Mouse (Mus musculus): ENCODE measurements at regions not wholly inside any gene's neighbourhood (a gene's known extent, or its start where the extent isn't known, plus 50 kb on each side); places are given as distances from the start of the nearest gene placed in this dataset.

DNA sequence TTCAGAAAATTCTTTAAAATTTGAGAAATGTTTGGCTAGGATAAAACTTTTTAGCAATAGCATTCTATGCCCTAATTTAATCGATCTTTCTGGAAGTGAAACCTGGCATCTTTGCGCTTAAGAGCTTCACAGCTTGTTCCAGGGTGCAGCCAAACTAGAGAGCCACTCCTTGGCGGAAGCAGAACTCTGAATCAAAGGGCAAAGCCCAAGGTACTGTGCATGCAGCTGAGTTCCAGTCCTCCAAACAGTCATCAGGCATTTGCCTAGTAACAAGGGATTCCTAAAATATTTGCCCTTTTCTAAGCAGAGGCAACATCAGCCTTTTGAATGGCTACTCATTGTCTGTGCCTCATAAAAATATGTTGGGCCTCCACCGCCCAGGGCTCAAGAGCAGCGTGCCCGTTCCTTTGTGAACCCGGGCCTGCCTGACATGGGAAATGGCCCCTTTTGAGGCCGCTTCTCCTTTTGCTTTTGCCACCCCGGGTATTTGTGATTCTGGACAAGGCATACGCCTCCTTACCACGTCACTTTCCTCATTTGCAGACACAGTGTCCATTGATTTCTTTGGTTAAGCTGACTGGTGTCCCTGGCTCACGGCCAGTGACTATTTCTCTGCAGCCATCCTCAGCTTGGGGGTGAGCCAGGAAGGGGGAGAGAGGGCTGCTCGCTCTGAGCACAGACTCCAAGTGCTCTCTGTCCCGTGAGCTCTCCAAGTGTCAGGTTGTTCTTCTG is 402.2 kb upstream of the Smim15 start:
- no peak for DNase-seq (ENCODE audit: extremely low read depth, low read depth)

DNA sequence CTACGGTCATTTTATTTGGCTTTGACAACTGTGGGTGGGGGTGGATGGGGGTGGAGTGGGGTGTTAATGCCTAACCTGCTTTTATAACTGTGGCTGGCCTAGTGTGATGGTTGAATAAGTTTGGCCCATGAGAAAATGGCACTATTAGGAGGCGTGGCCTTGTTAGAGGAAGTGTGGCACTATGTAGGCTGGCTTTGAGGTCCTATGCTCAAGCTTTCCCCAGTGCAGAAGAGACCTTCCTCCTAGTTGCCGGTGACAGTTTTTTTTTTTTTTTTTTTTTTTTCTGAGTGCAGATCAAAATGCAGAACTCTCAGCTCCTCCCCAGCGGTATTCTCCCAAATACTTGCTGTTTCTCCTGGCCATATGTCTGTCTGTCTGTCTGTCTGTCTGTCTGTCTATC is 404.6 kb upstream of the Smim15 start:
- DNase-seq (ENCODE audit: extremely low read depth, low read depth), result peak; percentile 72

DNA sequence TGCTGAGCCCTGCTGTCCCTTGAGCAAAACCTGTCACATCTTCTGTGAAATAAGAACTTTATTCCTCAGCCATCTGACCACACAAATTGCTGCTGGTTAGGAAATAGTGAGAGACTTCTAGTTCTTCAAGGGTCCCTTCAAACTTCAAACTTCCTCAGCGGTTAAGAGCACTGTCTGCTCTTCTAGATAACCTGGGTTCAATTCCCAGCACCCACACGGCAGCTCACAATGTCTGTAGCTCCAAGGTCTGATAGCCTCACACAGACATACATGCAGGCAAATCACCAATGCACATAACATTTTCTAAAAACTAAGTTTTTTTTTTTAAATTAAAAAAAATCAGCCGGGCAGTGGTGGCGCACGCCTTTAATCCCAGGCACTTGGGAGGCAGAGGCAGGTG is 407.0 kb upstream of the Smim15 start:
- DNase-seq (ENCODE audit: extremely low read depth, low read depth), result peak; percentile 32

DNA sequence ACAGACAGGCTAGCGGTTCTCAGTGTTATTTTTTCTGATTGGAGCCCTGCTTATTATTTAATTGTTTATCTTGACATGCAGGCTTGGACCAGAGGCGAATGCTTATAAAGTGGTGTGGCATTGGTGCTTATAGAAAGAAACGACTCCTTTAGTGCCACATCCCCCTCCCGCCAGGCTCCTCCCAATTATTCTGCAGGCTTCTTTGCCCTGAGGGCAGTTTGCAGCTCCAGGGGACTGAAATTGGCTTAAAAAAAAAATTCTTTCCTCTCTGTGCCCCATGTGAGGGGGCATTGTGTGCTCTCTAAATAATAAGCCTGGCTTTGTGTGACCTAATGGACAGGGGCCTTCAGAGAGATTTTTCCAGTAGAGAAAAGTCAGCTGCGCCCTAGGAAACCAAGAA is 409.1 kb upstream of the Smim15 start:
- DNase-seq (ENCODE audit: extremely low read depth, low read depth), result no peak

DNA sequence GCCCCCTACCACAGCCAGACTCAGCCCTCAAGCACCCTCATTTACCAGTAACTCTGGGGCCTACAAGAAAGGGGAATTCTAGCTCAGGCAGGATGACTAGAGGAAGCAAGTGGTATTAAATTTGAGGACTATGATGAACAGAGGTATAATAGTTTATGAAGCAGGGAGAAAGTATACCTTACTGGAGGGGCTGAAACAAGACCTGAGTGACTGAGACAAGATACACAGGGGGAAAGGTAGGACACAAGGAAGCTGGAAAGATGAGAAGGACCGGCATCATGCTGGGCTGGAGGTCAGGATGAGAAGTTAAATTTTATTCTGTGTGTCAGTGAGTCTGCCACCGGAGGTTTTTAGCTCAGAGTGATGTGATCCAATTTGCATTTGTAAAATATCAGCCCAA is 417.2 kb upstream of the Smim15 start:
- no peak for DNase-seq (ENCODE audit: extremely low read depth, low read depth)

DNA sequence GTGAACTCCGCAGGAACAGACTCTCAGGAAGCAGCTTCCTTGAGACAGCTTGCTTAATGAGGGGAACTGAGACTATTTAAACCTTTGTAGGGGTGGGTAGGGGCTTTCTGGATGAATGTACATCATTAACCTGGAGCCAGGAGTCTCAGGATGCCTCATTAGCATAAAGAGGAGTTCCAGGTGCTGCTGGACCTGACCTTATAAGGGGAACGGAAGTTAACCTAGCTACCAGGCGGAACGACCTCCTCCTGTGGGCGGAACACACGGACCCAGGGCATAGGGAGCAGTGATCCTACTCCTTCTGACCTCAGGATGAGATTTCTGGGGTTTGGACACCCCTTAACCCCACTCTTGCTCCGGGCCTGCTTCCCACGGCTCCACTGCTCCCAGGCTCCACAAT is 417.6 kb upstream of the Smim15 start:
- no peak for DNase-seq (ENCODE audit: extremely low read depth, low read depth)

DNA sequence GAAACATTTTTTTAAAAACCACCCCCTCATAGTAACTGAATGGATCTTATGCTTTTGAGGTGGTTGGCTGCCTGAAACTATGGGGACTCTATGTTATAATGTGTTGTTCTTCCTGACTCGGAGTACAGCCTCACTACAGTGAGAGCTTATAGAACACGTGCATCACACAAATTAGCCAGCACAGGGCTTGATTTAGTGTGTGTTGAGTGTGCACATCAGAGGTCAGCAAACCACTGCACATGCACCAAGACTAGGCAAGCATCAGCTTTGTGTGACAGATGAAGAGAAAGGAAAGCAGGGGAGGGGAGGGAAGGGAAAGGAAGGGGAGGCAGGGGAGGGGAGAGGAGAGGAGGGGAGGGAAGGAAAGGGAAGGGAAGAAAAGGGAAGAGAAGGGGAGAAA is 422.9 kb upstream of the Smim15 start:
- DNase-seq (ENCODE audit: extremely low read depth, low read depth), result no peak

DNA sequence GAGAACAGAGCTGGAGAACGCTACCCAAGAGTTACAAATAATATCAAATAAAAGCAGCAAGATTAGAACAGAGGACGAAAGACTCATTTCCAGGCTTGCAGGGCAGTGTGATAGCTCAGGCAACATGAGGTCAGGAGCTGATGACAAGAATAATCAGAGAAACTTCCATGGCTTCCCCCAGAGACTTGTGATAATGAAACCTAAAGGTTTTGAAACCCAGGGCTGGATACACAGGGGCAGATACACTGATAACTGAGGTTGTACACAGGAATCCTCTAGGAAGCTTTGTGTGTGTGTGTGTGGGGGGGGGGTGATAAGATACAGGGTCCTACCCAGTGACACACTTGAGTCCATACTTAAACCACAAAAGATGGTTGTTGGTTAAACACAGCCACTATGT is 423.4 kb upstream of the Smim15 start:
- DNase-seq (ENCODE audit: extremely low read depth, low read depth), result no peak

DNA sequence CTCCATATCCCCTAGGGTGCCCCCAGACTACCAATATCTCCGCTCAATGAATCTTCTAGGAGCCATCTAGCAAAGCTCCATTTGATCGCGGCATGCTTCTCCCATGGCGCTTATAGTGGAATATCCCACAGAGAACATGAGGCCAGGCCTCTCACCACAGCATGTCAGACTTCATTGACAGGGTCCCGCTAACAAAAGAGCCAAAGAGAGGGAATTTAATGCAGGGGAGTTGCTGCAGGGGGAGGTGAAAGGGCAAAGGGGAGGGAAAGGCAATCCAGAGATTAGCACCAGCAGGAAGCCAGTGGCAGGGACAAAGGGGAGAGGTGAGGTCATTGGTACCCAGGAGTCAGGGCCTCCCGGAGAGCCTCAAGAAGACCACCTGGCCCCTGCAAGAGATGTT is 424.0 kb upstream of the Smim15 start:
- no peak for DNase-seq (ENCODE audit: extremely low read depth, low read depth)

DNA sequence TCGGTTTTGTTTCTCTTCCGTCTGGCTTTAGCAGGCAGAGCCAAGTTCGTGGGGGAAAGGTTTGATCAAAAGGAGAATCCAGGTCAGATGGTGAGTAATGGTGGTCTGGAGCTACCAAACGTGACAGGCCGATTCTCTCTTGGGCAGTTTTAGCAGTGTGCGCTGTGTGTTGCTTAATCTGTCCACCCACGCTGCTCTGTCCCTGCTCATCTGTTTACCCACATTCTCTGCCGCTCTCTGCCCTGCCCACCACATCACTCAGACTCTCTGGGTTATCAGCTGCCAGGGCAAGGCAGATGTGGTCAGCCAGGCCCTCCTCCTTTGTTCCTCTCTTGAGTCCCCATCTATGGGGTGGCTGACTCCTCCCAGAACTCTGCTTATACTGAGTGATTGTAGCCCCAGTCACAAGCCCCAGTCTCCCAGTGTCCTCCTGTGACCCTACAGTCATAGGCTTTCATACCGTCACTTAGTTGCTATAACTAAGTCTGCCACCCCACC is 424.8 kb upstream of the Smim15 start:
- DNase-seq (ENCODE audit: extremely low read depth, low read depth), result peak; percentile 39

DNA sequence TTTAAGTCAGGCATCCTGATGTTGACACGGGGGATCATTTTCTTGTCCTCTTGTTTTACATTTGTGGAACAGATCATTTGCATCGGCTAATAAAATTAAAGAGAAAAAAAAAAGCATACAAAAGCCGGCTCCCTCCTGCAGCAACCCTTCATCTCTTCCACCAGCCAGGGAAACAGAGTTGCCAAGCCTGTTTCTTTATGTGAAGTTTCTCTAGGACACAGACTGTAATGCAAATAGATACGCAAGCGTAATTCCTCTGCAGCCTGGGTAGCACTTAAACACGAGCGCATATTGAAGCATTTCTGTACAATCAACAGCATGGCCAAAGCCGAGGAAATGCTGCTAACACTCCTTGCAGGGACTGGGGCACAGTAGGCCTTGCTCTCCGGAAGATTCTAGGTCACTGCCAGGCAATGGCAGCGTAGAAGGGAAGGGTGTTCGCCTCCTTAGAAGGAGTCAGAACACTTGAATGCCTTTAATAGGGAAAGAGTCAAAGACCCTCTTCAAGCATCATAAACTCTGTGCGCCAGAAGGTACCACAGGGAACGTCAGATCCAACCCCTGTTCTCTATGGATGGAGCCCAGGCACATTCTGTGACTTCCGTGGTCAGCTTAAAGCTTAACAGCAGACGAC is 425.3 kb upstream of the Smim15 start:
- no peak for DNase-seq (ENCODE audit: extremely low read depth, low read depth)

DNA sequence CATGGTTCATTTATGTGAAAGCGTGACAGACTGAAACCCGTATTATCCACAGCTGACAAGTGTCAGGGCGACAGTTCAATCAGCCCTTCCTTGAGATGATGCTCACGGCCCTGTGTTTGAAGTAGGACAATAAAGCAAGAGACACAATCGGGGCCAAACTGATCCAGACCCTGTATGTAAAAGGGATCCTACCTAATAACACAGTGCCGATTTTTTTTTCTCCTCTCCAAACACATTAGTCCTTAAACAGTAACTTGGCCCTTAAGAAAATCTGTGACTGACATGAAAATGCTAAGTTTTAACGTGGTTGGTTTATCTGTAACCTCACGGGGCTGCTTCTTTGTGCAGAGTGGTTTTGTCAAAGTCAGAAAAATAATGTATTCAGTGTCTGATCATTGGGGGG is 425.9 kb upstream of the Smim15 start:
- DNase-seq (ENCODE audit: extremely low read depth, low read depth), result no peak

DNA sequence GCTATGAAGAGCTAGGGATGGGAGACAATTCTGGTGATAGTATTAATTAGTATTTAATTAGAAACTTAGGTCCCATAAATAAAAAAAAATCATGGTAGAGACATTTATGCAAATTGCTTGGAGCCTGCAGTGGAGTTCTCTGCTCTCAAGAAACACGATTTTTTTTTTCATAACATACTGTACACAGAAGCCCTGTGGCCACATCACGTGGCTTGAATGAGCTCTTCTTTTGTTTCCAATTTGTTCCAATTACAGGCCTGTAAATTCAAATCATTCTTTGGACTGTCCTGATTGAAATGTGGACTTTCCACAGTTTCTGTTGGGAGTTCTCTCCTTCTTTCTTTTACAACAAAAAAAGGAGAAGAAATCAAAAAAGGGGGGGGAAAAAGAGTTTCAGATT is 426.7 kb upstream of the Smim15 start:
- DNase-seq (ENCODE audit: extremely low read depth, low read depth), result no peak

DNA sequence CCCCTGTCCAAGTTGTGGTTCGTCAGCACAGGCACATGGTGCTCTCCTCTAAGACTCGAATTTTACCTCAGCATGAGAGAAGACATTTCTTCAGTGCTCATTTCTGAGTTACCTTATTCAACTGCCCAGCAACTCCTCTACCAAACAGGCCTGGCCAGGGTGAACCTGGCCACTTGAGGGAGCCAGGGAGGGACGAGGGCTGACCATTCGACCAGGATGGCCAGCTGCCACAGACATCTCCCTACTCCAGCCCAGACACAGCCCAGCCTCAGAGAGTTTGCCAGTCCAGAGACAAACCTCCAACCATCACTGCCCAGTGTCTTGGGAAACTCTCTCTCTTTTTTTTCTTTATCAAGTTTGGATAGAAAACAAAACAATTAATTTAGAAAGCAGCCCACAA is 427.5 kb upstream of the Smim15 start:
- DNase-seq (ENCODE audit: extremely low read depth, low read depth), result no peak

DNA sequence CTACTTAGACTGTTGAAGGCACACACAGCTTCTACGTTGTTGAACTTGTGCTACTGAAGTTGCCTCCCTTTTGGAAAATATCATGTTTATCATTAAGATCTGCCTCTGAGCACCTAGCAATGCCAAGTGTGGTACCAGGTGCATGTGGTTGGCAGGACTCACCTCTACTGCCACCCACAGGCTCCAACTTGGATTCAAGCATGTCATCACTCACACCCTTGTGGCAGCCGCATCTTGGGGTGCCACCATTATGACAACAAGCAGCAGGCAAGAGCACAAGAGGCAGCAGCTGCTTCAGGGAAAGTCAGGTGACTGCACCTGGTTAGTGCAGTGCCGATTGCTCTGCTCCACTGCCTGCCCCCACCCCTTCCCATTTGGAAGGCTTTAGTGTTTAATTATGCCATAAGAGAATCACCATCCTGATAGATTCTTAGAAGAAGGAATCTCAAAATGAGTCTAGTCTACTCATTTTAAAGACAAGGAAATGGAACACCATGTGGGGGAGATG is 435.2 kb upstream of the Smim15 start:
- no peak for DNase-seq (ENCODE audit: extremely low read depth, low read depth)

DNA sequence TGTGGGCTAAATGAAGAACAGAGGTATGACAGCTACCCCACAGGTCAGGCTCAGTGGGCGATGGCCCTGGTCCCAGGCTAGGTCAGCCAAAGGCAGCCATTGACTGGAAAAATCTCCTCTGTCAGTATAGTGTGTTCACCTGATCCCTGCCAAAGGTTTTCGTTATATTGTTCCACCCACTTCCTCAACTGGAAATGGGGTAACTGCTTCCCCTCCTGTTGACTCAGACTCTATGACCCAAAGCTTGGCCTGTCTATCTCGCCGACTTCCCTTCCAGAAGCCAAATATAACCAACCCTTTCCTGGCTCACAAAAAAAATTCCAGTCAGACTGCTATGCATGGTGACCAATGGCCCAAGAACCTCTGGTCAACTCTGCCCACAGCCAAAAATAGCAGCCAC is 437.0 kb upstream of the Smim15 start:
- no peak for DNase-seq (ENCODE audit: extremely low read depth, low read depth)

DNA sequence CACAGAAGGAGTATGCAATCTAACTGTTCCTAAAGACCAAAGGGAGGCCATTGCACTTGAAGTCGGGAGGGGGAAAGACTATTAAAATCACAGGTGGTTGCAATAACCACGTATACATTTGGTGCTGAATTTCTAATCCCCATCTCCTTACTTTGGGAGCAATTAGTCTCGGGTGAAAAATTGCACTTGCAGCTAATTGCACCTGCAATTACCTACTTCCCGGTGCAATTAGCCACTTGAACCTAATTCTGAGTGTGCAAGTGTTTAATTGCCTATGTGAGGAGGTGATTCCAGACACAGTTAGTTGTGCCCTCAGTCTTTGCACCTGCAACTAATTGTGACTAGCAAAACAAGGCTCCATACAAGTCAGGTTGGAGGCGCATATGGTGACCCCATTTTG is 442.1 kb upstream of the Smim15 start:
- DNase-seq (ENCODE audit: extremely low read depth, low read depth), result no peak

DNA sequence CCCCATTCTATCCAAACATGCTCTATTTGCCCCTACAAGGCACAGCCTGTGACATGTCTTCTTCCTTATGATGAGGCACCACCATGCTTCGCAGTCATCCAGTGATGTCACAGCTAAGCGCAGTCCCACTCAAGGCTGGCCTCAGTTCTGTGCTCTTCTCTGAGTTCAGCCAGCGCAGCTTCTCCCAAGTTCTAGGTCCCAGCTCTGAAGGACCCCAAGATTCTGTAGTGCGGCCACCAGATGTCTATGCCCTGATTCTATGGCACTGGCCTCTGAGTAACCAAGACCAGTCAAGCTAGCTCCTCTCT is 443.2 kb upstream of the Smim15 start:
- DNase-seq (ENCODE audit: extremely low read depth, low read depth), result no peak

DNA sequence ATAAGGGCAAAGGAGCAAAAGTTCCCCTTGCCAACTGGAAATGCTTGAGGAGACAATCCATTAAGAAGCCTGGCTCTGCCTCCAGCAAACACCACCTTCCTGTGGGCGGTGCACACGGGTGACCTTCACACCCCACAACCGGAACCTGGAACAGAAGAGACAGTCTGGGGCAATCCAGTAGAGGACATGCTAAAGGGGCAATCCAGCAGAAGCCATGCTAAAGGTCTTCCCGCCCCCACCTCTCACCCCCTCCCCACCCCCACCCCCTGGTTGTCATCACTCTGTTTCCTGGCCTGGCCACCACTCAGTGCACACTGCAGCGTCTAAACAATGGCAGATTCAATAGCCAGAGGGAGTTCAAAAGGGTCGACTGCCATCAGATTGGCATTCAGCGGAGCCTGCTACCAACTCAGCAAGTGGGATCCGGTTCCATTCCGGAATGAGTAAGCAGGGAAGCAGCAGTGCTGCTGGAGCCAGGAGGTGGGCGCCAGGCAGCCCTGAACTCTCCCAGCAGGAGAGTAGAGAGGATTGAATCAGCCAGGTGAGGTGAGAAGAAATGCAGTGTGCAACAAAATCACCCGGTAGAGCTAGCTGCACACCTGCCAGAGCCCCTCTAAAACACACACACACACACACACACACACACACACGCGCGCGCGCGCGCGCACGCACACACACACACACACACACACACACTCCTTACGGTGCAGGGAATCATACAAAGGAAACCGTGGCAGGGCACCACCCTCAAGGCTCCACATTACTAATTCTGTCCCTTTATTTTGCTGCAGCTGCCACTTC is 443.7 kb upstream of the Smim15 start:
- no peak for DNase-seq (ENCODE audit: extremely low read depth, low read depth)

DNA sequence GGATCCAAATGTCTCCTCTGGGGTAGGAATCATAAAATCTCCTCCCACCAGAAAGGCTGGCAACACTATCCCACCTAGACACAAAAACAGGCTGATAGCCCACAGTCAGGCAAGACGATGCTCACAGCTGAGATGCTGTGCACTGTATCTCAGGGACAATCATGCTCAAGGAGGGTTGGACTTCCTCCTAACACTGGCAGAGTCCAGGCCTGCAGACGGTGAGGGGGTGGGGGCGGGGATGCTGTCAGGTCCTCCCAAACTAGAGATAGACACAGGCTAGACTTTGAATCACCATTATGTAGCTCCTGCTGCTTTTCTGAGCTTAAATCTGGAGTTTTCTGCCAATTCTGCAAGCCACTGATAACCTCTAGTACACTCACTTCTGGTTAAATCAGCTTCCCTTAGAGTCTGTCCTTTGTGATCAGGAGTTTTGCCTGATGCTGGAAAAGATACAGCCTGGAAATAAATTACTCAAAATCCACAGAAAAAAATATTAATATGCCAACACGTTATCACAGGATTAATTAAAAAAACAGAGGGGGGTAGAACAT is 445.1 kb upstream of the Smim15 start:
- DNase-seq (ENCODE audit: extremely low read depth, low read depth), result peak; percentile 47

DNA sequence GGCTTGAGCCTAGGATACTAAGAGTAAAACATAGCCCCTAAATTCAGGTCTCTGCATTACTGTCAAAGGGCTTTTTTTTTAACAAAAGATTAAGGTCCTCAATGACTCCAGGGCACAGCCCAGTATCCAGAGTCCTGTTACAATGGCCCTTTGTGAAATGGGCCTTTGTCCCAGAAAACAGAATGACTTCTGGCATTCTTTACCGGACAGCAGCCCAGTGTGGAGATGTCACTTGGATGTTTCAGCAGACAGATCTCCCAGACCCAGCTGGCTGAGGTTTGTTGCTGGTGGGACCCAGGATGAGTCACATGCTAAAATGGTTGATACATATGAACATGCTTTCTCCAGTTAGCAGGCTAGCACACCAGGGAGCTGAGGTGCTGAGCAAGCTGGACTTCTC is 445.9 kb upstream of the Smim15 start:
- DNase-seq (ENCODE audit: extremely low read depth, low read depth), result no peak

DNA sequence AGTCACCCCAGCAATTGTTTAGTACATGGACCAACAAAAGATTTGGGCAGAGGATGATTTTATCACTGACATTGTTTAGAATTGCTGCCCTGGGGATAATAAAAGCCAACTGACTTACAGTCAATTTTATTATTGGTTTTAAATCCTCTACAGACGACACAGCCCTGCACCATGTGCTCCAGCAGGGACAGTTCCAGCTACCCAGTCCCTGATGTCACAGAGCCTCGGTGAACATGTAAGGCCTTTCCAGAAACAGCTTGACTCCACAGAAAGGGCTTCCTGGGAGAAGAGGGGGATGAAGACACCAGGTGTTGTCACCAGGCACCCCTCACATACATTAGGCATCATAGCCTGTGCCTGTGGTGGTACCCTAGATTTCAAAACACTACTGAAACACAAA is 447.0 kb upstream of the Smim15 start:
- DNase-seq (ENCODE audit: extremely low read depth, low read depth), result no peak

Data from MEL-GATA-1-ER (cell line).